Mouse (Mus musculus) heart, embryonic 14.5 days (tissue): ENCODE data around the gene Tnfaip8l1. TPM values are rescaled to one million over a fixed set of nuclear protein-coding genes. Genes with fewer than 3 reads are reported as not detected.
A peak's percentile ranks its signal among the peaks of the same experiment; 100 is the strongest.

Experiments used
- ATAC-seq: fragments of 200-750 bp; cut with Nextera tagmentation; 2 replicates; pipeline ENCODE4 v1.8.0; 2017; ENCODE audit warnings: low read depth, moderate TSS enrichment; ENCODE audit not compliant: insufficient number of reproducible peaks, insufficient read depth, low FRiP score
- H3K27ac ChIP-seq, 2 experiments: fragments of 200-500 bp in 1 of 2; fragments of 300-500 bp in 1 of 2; sonication (generic) in 1 of 2; replicated peaks in 1 of 2; 2 replicates each; pipeline ENCODE4 v1.5.1; 2012 to 2014; ENCODE audit warnings: low read depth in 2 of 2, low read length in 2 of 2, control low read depth in 1 of 2, mild to moderate bottlenecking in 1 of 2, mixed read lengths in 1 of 2; ENCODE audit not compliant: control insufficient read depth in 1 of 2, insufficient read depth in 1 of 2
- H3K27me3 ChIP-seq: fragments of 300-500 bp; sonication (generic); 2 replicates; pipeline ENCODE4 v1.6.1; 2014; ENCODE audit warnings: mild to moderate bottlenecking, low read length, control low read depth; ENCODE audit not compliant: control insufficient read depth, insufficient read depth
- H3K36me3 ChIP-seq: fragments of 300-500 bp; sonication (generic); 2 replicates; pipeline ENCODE4 v1.6.1; 2014; ENCODE audit warnings: mild to moderate bottlenecking, control low read depth, low read length, mixed read lengths; ENCODE audit not compliant: control insufficient read depth, insufficient read depth
- H3K4me1 ChIP-seq, 2 experiments: fragments of 200-500 bp in 1 of 2; fragments of 300-500 bp in 1 of 2; sonication (generic) in 1 of 2; 2 replicates each; pipeline ENCODE4 v1.6.1; 2012 to 2014; ENCODE audit warnings: low read length in 2 of 2, control low read depth in 1 of 2, mixed read lengths in 1 of 2; ENCODE audit not compliant: control insufficient read depth in 2 of 2, insufficient read depth in 2 of 2
- H3K4me2 ChIP-seq: fragments of 300-500 bp; sonication (generic); 2 replicates; pipeline ENCODE4 v1.6.1; 2014; ENCODE audit warnings: mild to moderate bottlenecking, low read length
- H3K4me3 ChIP-seq, 2 experiments: fragments of 200-500 bp in 1 of 2; fragments of 300-500 bp in 1 of 2; sonication (generic) in 1 of 2; 2 replicates each; pipeline ENCODE4 v1.5.1; 2012 to 2014; ENCODE audit warnings: low read length in 2 of 2, mild to moderate bottlenecking in 2 of 2, control low read depth in 1 of 2, low read depth in 1 of 2, moderate library complexity in 1 of 2; ENCODE audit not compliant: control insufficient read depth in 1 of 2, insufficient read depth in 1 of 2
- H3K9ac ChIP-seq: fragments of 300-500 bp; sonication (generic); 2 replicates; pipeline ENCODE4 v1.6.1; 2014; ENCODE audit warnings: mild to moderate bottlenecking, low read length
- H3K9me3 ChIP-seq: fragments of 300-500 bp; sonication (generic); 2 replicates; pipeline ENCODE4 v1.6.1; 2016; ENCODE audit warnings: low read length, control low read depth; ENCODE audit not compliant: control insufficient read depth
- WGBS: fragments of 180-500 bp; shearing (Covaris S2); extraction: QIAGEN DNeasy Blood & Tissue Kit; methylation state at CpG from one replicate; pipeline ENCODE4 v1.1.7; 2014; 5-methylcytosine and 5-hydroxymethylcytosine counted together
- polyA plus RNA-seq: library from polyadenylated mRNA; unstranded; fragments of >200 nt; fragmentation: Nextera tagmentation; extraction: Ambion mirVana; gene quantifications from 2 replicates; pipeline ENCODE4 v1.2.1, GENCODE M21; 2014

The Tnfaip8l1 gene
- polyA plus RNA-seq, 1 experiment from 2014 or later = 8.9 TPM

DNA sequence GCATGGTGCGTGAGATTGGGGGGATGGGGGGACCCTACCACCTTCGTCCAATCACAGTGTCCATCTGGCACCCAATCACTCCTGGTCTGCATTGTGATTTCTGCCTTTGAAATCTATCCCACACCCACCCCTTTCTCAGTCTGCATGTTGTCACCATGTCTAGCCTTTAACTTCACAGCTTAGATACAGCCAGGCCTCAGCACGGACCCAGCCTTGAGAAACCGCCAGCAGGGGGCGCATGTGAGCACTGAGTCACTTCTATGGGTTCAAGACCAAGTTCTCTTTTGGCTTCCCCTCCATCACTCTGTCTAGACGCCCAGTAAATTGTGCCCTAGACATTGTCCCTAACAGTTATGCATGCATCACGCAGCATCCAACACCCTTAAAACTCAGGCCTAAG lies 30.5 kb upstream of the Tnfaip8l1 start:
- H3K4me2 ChIP-seq = no peak overlapping the region
- H3K27me3 ChIP-seq = peaks cover 6% of the 10 kb centered on the region; the same call in 1 of the 2 replicates
- H3K27ac ChIP-seq = no peak overlapping the region
- H3K9ac ChIP-seq = no peak overlapping the region
- peaks cover 7% of the 10 kb centered on the region; the same call in 1 of the 2 replicates for H3K9me3 ChIP-seq
- H3K4me3 ChIP-seq = no peak overlapping the region
- H3K36me3 ChIP-seq = no peaks in the 10 kb centered on the region
- ATAC-seq = no peak
- H3K4me1 ChIP-seq = peaks cover 4 to 17% of the 10 kb centered on the region in 2 experiments; a peak in 3 of 4 replicates
- WGBS = 43% methylated on average over 7 of the region's 7 CpGs

DNA sequence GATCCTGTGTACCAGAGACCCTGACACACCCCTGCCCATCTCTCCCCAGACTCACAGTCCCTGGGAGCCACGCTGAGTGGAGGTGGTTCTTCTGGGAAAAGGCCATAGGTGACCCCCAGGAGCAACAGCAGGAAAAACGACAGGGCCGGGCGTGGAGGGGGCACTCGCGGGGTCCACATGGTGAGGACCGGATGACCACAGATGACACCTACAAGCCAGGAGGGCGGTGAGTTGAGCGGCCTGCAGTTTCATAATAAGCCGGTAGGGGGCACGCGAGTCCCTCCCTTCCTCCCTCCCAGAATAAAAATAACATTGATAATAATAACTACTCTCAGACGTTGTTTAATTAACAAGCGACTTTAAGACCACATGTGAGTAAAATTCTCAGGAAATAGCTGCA lies 29.6 kb upstream of the Tnfaip8l1 start:
- Histone ChIP-seq H3K9ac (no peak overlapping the region), H3K27me3 (0 out of 2 replicates have a peak, but pooled peaks cover 8% of the 10 kb centered on the region), H3K9me3 (peaks cover 7% of the 10 kb centered on the region; the same call in 1 of the 2 replicates), H3K36me3 (no peaks in the 10 kb centered on the region), H3K27ac (no peak overlapping the region), H3K4me3 (no peak overlapping the region), H3K4me2 (0 out of 2 replicates have a peak overlapping the region, but pooled peaks have one; percentile 21), H3K4me1 (peaks cover 4 to 17% of the 10 kb centered on the region in 2 experiments; a peak in 3 of 4 replicates)
- no peak for ATAC-seq
- 4% methylated on average over 14 of the region's 14 CpGs for WGBS

DNA sequence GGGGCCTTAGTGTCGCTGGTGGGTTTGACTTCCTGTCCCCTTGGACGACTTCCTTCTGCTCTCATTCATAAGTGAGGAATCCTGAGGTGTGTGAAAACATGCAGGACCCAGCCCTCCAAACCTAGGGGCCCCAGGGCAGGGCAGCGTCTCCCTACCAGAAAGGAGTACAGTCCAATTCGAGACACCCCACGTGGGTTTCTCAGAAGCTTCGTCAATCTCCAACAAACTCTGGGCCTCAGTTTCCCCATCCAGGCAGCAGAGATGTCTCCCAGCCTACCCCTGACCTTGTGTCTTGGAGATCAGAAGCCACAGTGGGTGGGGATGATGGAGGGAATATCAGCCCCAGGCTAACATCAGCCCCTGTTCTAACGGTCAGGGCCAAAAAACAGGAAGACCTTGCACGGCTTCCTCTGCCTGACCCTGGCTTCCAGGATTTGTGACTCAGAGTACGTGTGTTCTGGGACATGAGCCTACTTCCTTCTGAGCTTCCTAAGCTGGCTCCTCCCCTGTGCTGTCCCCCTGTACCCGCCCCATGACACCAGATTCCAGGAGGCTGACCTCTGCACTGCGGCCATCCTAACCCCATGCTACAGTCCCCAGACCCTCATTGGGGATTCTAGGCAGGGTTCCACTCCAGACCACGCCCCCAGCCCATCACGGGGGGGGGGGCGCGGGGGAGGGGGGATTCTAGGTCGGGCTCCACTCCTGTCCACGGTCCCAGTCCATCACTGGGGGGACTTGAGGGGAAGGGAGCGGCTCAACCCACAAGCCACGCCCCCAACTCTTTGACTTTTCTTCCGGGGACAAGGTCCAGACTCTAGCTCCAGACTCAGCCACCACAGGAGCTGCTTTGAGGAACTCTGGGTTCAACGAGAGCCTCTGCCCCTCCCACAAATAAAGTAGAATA lies 28.6 kb upstream of the Tnfaip8l1 start:
- Histone ChIP-seq H3K27me3 (peaks cover 17% of the 10 kb centered on the region), H3K4me3 (peak overlapping the region; percentile 11 to 34; a peak in 3 of 4 replicates), H3K9ac (peak overlapping the region; percentile 28; the same call in 1 of the 2 replicates), H3K27ac (peak overlapping the region; percentile 65 to 77), H3K36me3 (no peaks in the 10 kb centered on the region), H3K4me1 (peaks cover 6 to 17% of the 10 kb centered on the region in 2 experiments; a peak in 3 of 4 replicates), H3K4me2 (peak overlapping the region; percentile 68), H3K9me3 (peaks cover 7% of the 10 kb centered on the region; the same call in 1 of the 2 replicates)
- WGBS = 21% methylated on average over 17 of the region's 21 CpGs
- ATAC-seq = peak; percentile 60

DNA sequence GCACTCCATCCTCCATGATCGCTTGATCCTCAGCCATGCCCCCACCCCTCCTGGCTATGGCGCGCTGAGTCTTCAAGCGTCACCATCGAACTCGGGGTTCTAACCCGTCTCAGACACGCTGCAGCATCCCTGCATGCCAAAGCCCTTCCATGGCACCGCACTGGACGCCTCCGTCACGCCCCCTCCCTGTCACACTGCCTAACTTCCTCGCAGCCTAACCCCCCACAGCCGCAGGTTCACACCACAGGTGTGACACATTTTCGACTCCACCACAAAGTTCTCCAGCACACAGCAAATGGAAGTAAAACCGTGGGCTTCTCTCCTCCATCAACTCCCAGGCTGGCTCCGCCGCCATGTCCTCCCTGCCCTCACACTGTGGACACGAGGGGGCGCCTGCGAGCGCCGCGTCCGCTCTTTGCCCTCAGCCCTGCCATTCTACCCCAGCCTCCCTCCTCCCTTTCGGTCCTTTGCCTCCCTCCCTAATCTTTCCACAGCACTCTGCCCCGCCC lies 27.8 kb upstream of the Tnfaip8l1 start:
- peak overlapping the region; percentile 68 for H3K4me2 ChIP-seq
- H3K27me3 ChIP-seq = peaks cover 26% of the 10 kb centered on the region
- H3K9me3 ChIP-seq = peaks cover 7% of the 10 kb centered on the region; the same call in 1 of the 2 replicates
- H3K4me3 ChIP-seq = peak overlapping the region; percentile 10 to 34
- WGBS = 2% methylated on average over 27 of the region's 27 CpGs
- ATAC-seq = no peak; the same call in 1 of the 2 replicates
- peak overlapping the region in 1 of 2 experiments; percentile 41; a peak in 1 of 4 replicates for H3K27ac ChIP-seq
- peaks cover 6 to 20% of the 10 kb centered on the region in 2 experiments; a peak in 3 of 4 replicates for H3K4me1 ChIP-seq
- H3K9ac ChIP-seq = peak overlapping the region; percentile 28
- no peaks in the 10 kb centered on the region for H3K36me3 ChIP-seq

DNA sequence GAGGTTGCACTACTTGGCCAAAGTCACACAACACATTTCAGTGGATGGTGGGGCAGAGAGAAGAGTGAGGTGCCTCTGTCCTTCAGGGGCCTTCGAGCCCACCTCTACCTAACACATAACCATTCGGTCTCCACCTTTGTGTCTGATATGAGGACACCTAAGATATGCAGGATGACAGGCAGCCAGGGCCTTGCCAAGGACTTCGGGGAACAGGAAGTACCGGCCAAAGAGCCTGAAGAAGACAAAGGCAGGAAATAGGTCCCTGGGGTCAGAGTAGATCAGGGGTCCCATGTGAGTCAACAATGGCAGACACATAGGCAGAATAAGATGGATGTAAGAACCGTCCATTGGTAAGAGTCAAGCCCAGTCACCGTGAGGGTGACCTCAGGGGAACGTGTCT lies 25.7 kb upstream of the Tnfaip8l1 start:
- no peak for ATAC-seq
- H3K27me3 ChIP-seq = peaks cover 46% of the 10 kb centered on the region
- no peaks in the 10 kb centered on the region for H3K36me3 ChIP-seq
- H3K4me2 ChIP-seq = no peak overlapping the region
- 69% methylated on average over 7 of the region's 7 CpGs for WGBS
- H3K9me3 ChIP-seq = 0 out of 2 replicates have a peak, but pooled peaks cover under 1% of the 10 kb centered on the region
- no peak overlapping the region for H3K4me3 ChIP-seq
- H3K4me1 ChIP-seq = peaks cover 8 to 26% of the 10 kb centered on the region in 2 experiments; a peak in 3 of 4 replicates
- no peak overlapping the region for H3K27ac ChIP-seq
- H3K9ac ChIP-seq = no peak overlapping the region

DNA sequence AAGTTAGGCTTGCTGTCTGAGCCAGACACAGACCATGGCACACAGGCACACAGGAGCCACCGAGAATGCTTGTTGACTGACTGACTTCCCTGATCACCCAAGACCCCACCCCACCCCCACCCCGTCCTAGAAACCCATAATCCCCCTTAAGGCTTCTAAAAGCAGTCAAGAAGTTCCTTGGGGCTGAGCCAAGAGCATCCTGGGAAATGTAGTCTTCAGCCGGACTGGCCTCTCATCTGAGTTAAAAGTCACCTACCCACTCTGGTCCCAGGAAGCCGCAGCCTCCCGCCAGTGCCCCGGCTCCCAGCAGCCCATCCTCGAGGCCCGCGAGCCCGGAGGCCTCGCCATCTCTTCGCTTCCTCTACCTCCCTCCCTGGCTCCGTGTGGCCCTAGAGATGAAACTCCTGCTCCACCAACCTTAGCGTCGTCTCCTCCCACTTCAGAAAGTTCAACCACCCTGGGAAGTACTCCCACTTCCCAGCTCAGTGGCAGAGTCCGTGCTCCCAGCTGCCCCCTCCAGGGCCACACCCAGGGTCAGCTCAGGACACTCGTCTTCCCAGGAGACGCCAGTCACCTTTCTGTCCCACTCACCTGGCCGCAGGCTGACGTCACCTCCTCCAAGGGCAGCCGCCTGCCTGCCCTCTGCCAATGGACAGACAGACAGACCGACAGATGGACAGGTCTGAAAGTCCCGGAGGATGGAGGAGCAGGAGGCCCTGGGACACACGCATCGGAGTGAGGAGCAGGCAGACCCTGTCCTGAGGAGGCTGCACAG lies 24.3 kb upstream of the Tnfaip8l1 start:
- no peaks in the 10 kb centered on the region for H3K9me3 ChIP-seq
- no peak overlapping the region for H3K9ac ChIP-seq
- peaks cover 61% of the 10 kb centered on the region for H3K27me3 ChIP-seq
- peaks cover 8 to 32% of the 10 kb centered on the region in 2 experiments; a peak in 3 of 4 replicates for H3K4me1 ChIP-seq
- no peak overlapping the region for H3K27ac ChIP-seq
- H3K4me3 ChIP-seq = no peak overlapping the region
- WGBS = 18% methylated on average over 25 of the region's 25 CpGs
- peak overlapping the region; percentile 31; the same call in 1 of the 2 replicates for H3K4me2 ChIP-seq
- no peak for ATAC-seq
- no peaks in the 10 kb centered on the region for H3K36me3 ChIP-seq

DNA sequence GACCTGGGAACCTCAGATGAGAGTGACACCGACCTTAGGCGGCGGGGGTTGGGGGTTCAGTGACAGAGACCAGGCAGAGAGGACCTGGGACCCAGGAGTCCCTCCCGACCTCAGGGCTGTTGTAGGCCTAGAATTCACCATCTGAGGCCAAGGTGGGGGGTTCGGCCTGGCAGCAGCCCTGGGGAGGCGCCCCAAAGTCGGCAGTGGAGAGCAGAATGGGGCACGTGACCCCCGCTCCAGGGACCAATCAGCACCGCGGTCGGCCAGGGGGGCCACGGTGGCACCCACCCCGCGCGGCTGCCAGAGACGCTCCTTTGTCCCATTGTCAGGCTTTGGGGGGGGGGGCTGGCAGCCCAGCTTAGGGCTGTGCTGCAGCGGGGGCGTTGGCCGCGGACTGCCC lies 22.9 kb upstream of the Tnfaip8l1 start:
- ATAC-seq = no peak
- H3K9ac ChIP-seq = peak overlapping the region; percentile 62
- no peak overlapping the region for H3K27ac ChIP-seq
- 8% methylated on average over 21 of the region's 21 CpGs for WGBS
- H3K36me3 ChIP-seq = no peaks in the 10 kb centered on the region
- H3K4me1 ChIP-seq = peaks cover 4 to 20% of the 10 kb centered on the region in 2 experiments; a peak in 3 of 4 replicates
- peaks cover 74% of the 10 kb centered on the region for H3K27me3 ChIP-seq
- no peaks in the 10 kb centered on the region for H3K9me3 ChIP-seq
- peak overlapping the region; percentile 99 for H3K4me2 ChIP-seq
- H3K4me3 ChIP-seq = peak overlapping the region; percentile 50 to 67; a peak in 3 of 4 replicates
